Mouse (Mus musculus): ENCODE measurements around the gene Cfap44. TPM values are rescaled to one million over a fixed set of nuclear protein-coding genes. Genes with fewer than 3 reads are reported as not detected.

Gene Cfap44
- polyA plus RNA-seq, 1 experiment from 2014 or later = 5.1 TPM

DNA sequence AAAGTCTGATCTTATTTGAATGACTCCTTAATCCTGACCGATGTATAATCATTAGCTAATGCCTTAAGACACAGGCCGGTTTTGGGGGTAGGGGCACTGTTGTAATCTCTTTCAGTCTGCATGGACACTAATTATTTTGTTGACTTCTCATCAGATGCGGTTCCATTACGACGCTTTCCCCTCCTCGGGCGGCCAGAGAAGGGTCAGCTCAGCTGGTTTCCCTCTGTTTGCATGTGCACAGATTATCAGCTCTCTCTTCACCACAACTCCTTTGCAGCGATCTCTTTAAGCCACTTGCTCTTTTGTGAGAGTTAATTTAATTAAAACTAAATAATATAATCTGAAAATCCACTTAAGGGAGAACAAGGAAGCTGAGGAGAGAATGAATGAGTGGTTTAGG lies 135.1 kb downstream of the Cfap44 start:
- Histone ChIP-seq H3K4me2 (ENCODE audit: low read length) (peak overlapping the region; percentile 58), H3K9me3 (ENCODE audit: control insufficient read depth, low read length) (no peaks in the 10 kb centered on the region), H3K4me3 (ENCODE audit: low read length) (no peak overlapping the region), H3K27ac (ENCODE audit: low read depth, low read length) (peak overlapping the region; percentile 79), H3K27me3 (replicated peaks; ENCODE audit: control insufficient read depth, insufficient read depth, low read length) (no peaks in the 10 kb centered on the region), H3K9ac (ENCODE audit: low read depth, low read length) (no peak overlapping the region), H3K36me3 (ENCODE audit: control insufficient read depth, insufficient read depth, low read length) (no peaks in the 10 kb centered on the region), H3K4me1 (ENCODE audit: control insufficient read depth, insufficient read depth, low read depth, low read length) (peaks cover 46% of the 10 kb centered on the region)
- no peak for ATAC-seq
- WGBS = 26% methylated on average over 8 of the region's 8 CpGs

DNA sequence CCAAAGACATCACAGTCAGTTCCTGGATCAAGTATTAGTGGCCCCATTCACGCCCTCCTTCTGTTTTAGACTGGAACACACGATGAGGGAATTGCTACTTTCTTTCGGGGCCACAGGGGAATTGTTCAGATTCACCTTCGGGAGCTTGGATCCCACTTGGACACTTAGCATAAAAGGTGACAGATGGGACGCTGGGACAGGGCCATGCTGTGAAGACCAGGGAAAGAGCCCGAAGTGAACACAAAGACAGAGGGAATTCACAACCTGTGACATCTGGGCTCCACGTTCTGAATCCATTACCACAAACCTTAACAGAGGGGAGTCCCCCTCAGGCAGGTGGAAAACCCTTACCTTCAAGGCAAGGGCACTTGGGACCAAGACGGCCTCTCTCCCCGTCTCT lies 135.6 kb downstream of the Cfap44 start:
- H3K9me3 ChIP-seq (ENCODE audit: control insufficient read depth, low read length) = no peaks in the 10 kb centered on the region
- peak overlapping the region; percentile 41 for H3K9ac ChIP-seq (ENCODE audit: low read depth, low read length)
- H3K36me3 ChIP-seq (ENCODE audit: control insufficient read depth, insufficient read depth, low read length) = no peaks in the 10 kb centered on the region
- H3K4me2 ChIP-seq (ENCODE audit: low read length) = peak overlapping the region; percentile 58
- 0 out of 2 replicates have a peak, but pooled peaks have one; percentile 1 for ATAC-seq
- peak overlapping the region; percentile 79 for H3K27ac ChIP-seq (ENCODE audit: low read depth, low read length)
- 10% methylated on average over 9 of the region's 9 CpGs for WGBS
- peaks cover 46% of the 10 kb centered on the region for H3K4me1 ChIP-seq (ENCODE audit: control insufficient read depth, insufficient read depth, low read depth, low read length)
- no peaks in the 10 kb centered on the region for H3K27me3 ChIP-seq (replicated peaks; ENCODE audit: control insufficient read depth, insufficient read depth, low read length)
- no peak overlapping the region; the same call in 1 of the 2 replicates for H3K4me3 ChIP-seq (ENCODE audit: low read length)

DNA sequence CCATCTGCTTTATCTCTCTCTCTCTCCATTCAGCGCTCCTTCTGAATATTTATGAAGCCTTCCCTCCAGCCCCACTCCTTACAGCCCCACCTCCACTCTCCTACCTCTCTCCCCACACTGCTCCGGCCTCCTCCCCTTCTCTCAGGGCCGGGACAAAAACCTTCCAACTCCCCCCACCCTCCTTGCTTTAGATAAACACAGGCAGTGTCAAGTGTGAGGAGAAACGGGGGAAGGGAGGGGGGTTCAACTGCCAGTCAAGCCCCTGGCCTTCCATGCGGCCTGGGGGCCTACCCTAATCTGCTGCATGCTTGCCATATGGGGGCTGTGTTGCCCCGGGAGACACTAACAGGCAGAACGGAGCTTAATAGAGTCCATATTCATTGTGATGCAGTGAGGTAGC lies 136.2 kb downstream of the Cfap44 start:
- H3K4me3 ChIP-seq (ENCODE audit: low read length) = peak overlapping the region; percentile 36
- H3K9ac ChIP-seq (ENCODE audit: low read depth, low read length) = peak overlapping the region; percentile 54
- H3K27ac ChIP-seq (ENCODE audit: low read depth, low read length) = peak overlapping the region; percentile 79
- no peaks in the 10 kb centered on the region for H3K27me3 ChIP-seq (replicated peaks; ENCODE audit: control insufficient read depth, insufficient read depth, low read length)
- peaks cover 46% of the 10 kb centered on the region for H3K4me1 ChIP-seq (ENCODE audit: control insufficient read depth, insufficient read depth, low read depth, low read length)
- ATAC-seq = peak; percentile 93
- WGBS = 3% methylated on average over 7 of the region's 7 CpGs
- H3K4me2 ChIP-seq (ENCODE audit: low read length) = peak overlapping the region; percentile 58
- no peaks in the 10 kb centered on the region for H3K36me3 ChIP-seq (ENCODE audit: control insufficient read depth, insufficient read depth, low read length)
- no peaks in the 10 kb centered on the region for H3K9me3 ChIP-seq (ENCODE audit: control insufficient read depth, low read length)

DNA sequence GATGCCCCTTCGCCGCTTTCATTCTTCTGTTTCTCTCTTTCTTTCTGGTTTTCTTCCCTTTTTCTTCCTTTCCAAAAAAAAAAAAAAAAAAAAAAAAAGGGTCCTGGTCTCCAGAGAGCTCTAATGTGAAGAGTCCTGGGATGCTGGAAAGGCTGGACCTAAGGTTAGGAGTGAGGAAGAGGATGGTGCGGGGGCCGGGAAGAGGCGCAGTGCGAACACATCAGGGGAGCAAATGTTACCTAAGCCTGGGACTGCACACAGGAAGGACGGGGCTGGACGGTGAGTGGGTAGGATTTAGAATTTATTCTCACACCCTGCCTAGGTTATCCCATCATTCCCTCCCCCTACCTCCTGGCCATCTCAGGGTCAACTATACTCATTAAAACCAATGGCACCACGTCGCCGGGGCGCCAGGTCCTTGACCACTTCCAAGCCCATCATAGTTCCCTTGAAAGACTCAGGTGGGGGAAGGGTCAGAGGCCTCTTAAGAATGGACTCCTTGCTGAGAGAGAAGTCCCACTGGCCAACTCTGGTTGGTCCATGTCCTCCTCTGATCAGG lies 136.7 kb downstream of the Cfap44 start:
- peaks cover 47% of the 10 kb centered on the region for H3K4me1 ChIP-seq (ENCODE audit: control insufficient read depth, insufficient read depth, low read depth, low read length)
- H3K36me3 ChIP-seq (ENCODE audit: control insufficient read depth, insufficient read depth, low read length) = no peaks in the 10 kb centered on the region
- H3K4me3 ChIP-seq (ENCODE audit: low read length) = peak overlapping the region; percentile 36
- no peaks in the 10 kb centered on the region for H3K27me3 ChIP-seq (replicated peaks; ENCODE audit: control insufficient read depth, insufficient read depth, low read length)
- peak overlapping the region; percentile 54 for H3K9ac ChIP-seq (ENCODE audit: low read depth, low read length)
- H3K4me2 ChIP-seq (ENCODE audit: low read length) = peak overlapping the region; percentile 58
- peak; percentile 12; the same call in 1 of the 2 replicates for ATAC-seq
- H3K9me3 ChIP-seq (ENCODE audit: control insufficient read depth, low read length) = no peaks in the 10 kb centered on the region
- 10% methylated on average over 12 of the region's 12 CpGs for WGBS
- H3K27ac ChIP-seq (ENCODE audit: low read depth, low read length) = peak overlapping the region; percentile 79

Other genes with a start within 250 kb of the Cfap44 start
- 1.9 and 2.1 TPM in 2 replicates for gene Usf3, start 221.6 kb upstream of the Cfap44 start, polyA plus RNA-seq (2015; fragmentation: Nextera tagmentation; extraction: Ambion mirVana)
- gene Sidt1, start 61.6 kb upstream of the Cfap44 start, polyA plus RNA-seq (2015; fragmentation: Nextera tagmentation; extraction: Ambion mirVana) = 20.4 TPM in 2 replicates
- gene Spice1, start 47.7 kb upstream of the Cfap44 start, polyA plus RNA-seq (2015; fragmentation: Nextera tagmentation; extraction: Ambion mirVana) = 12.7 and 18.4 TPM in 2 replicates
- gene Boc, start 164.1 kb downstream of the Cfap44 start, polyA plus RNA-seq (2015; fragmentation: Nextera tagmentation; extraction: Ambion mirVana) = 12.1 and 16.4 TPM in 2 replicates